16 mouse cellular contexts compared by ENCODE assay signal in the genomic region with DNA sequence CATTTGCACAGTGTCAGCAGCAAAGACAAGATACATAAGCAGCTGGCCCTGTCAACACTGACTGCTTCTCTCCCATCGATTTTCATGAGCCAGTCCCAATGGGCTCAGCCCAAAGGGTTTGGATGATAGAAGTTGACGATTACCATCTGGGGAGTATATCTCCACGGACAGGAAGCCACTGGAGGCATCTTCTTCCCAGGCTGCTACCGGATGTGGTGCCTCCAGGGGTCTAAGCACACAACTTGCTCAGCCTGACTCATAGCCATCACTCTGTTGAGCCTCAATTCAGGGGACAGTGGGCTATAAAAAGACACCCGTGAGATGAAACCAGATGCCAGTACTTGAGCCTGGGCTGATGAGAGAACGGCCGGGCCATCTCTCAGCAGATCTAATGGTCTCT.
DNase-seq lines count a peak whose midpoint lies in the region; ATAC-seq and TF ChIP-seq lines count a peak whose summit lies in the region.
"Had no signal": no experiment of that assay in that cellular context is flagged by ENCODE, and none has a peak within 500 bp of the region (broad histone marks: within the 10 kb centered on the region; RNA-seq: fewer than 3 reads in every experiment).

No protein-coding gene starts in this region.

- H3K4me1 ChIP-seq in hindbrain, embryonic 14.5 days (replicated peaks; ENCODE audit: control insufficient read depth, insufficient read depth, low read length) = peaks cover 15% of the 10 kb centered on the region; the same call in 1 of the 2 replicates
- peaks cover 7% of the 10 kb centered on the region for H3K4me1 ChIP-seq in midbrain, postnatal 0 days (ENCODE audit: insufficient read depth, low read length)
- H3K4me1 ChIP-seq: limb, embryonic 10.5 days; liver, embryonic 13.5 days had no signal

- H3K27ac ChIP-seq in hindbrain, embryonic 14.5 days = peak overlapping the region; percentile 27
- peak overlapping the region; percentile 39; the same call in 1 of the 2 replicates for H3K27ac ChIP-seq in midbrain, postnatal 0 days (ENCODE audit: low read depth, low read length)
- H3K27ac ChIP-seq: forebrain, embryonic 13.5 days; limb, embryonic 10.5 days; liver, embryonic 13.5 days had no signal

- no peaks in the 10 kb centered on the region for H3K36me3 ChIP-seq in hindbrain, embryonic 14.5 days (replicated peaks; ENCODE audit: control insufficient read depth, insufficient read depth)
- H3K36me3 ChIP-seq in midbrain, postnatal 0 days (ENCODE audit: insufficient read depth, low read length) = no peaks in the 10 kb centered on the region
- H3K36me3 ChIP-seq: limb, embryonic 10.5 days; liver, embryonic 13.5 days had no signal

- DNase-seq in kidney, postnatal 10 days = peak; percentile 27
- no peak for DNase-seq in kidney, adult 18-20 months
- peak; percentile 57 for DNase-seq in retina, embryonic 14.5 days (ENCODE audit: low spot score)
- no peak for DNase-seq in retina, postnatal 1 day
- no peak for DNase-seq in hindbrain, embryonic 14.5 days (ENCODE audit: low spot score)
- no peak for DNase-seq in midbrain, postnatal 0 days (ENCODE audit: low spot score)
- DNase-seq in adrenal gland, postnatal 10 days = no peak
- DNase-seq: cerebellum, adult 11-12 months; heart, adult 18-20 months; layer of hippocampus, postnatal 36 days; liver, embryonic 13.5 days; right cerebral cortex, postnatal 4 days had no signal

- H3K9me3 ChIP-seq in hindbrain, embryonic 14.5 days (ENCODE audit: control insufficient read depth, low read length) = no peaks in the 10 kb centered on the region
- H3K9me3 ChIP-seq in midbrain, postnatal 0 days (ENCODE audit: low read length) = no peaks in the 10 kb centered on the region
- H3K9me3 ChIP-seq: forebrain, embryonic 13.5 days; limb, embryonic 10.5 days; liver, embryonic 13.5 days had no signal

- peak; percentile 40; the same call in 1 of the 2 replicates for ATAC-seq in hindbrain, embryonic 14.5 days (ENCODE audit: low FRiP score)
- no peak for ATAC-seq in midbrain, postnatal 0 days (ENCODE audit: low FRiP score)
- ATAC-seq: forebrain, embryonic 13.5 days; intestine, postnatal 0 days; Patski had no signal

- no peak overlapping the region for H3K4me3 ChIP-seq in hindbrain, embryonic 14.5 days (replicated peaks; ENCODE audit: low read length)
- H3K4me3 ChIP-seq in midbrain, postnatal 0 days (ENCODE audit: low read depth, low read length) = no peak overlapping the region
- H3K4me3 ChIP-seq: forebrain, embryonic 13.5 days; limb, embryonic 10.5 days; liver, embryonic 13.5 days had no signal

- no peak overlapping the region for H3K4me2 ChIP-seq in hindbrain, embryonic 14.5 days (replicated peaks)
- H3K4me2 ChIP-seq in midbrain, postnatal 0 days (ENCODE audit: low read depth, low read length, poor library complexity, severe bottlenecking) = no peak overlapping the region
- H3K4me2 ChIP-seq: forebrain, embryonic 13.5 days; liver, embryonic 13.5 days had no signal

- H3K27me3 ChIP-seq in hindbrain, embryonic 14.5 days (ENCODE audit: control insufficient read depth, insufficient read depth, low read length) = no peaks in the 10 kb centered on the region
- H3K27me3 ChIP-seq in midbrain, postnatal 0 days (ENCODE audit: insufficient read depth, low read length) = no peaks in the 10 kb centered on the region
- H3K27me3 ChIP-seq: forebrain, embryonic 13.5 days; liver, embryonic 13.5 days; Patski had no signal

- no peak for TF ChIP-seq CTCF in midbrain, postnatal 0 days (IDR thresholded peaks at IDR 0.05)

- no peak overlapping the region for H3K9ac ChIP-seq in hindbrain, embryonic 14.5 days
- H3K9ac ChIP-seq in midbrain, postnatal 0 days (replicated peaks; ENCODE audit: low read length, poor library complexity, severe bottlenecking) = no peak overlapping the region
- H3K9ac ChIP-seq: forebrain, embryonic 13.5 days; liver, embryonic 13.5 days had no signal

- 55% methylated on average over 7 of the region's 7 CpGs for WGBS in hindbrain, embryonic 14.5 days
- 69% methylated on average over 7 of the region's 7 CpGs for WGBS in midbrain, postnatal 0 days

Comparison
In these comparisons a context has a peak if more than half of its experiments do, and no peak if none do; other contexts are left out.
1. DNase-seq: peak in kidney, postnatal 10 days (single experiment) and retina, embryonic 14.5 days (single experiment); none in kidney, adult 18-20 months (single experiment), retina, postnatal 1 day (single experiment), hindbrain, embryonic 14.5 days (single experiment), midbrain, postnatal 0 days (single experiment) and adrenal gland, postnatal 10 days (single experiment).